Mouse (Mus musculus) embryo, embryonic 10 days (tissue): Measurements from ENCODE around the gene Idi1.
"Not testable (repeated sequence)": the region's sequence is repeated elsewhere in the genome, so short reads cannot be mapped to it uniquely, and the experiment has no call there.

Experiments
- DNase-seq: peaks from one replicate; pipeline ENCODE4 v3.0.0-alpha.2; 2015; ENCODE audit warnings: low spot score

The Idi1 gene

DNA sequence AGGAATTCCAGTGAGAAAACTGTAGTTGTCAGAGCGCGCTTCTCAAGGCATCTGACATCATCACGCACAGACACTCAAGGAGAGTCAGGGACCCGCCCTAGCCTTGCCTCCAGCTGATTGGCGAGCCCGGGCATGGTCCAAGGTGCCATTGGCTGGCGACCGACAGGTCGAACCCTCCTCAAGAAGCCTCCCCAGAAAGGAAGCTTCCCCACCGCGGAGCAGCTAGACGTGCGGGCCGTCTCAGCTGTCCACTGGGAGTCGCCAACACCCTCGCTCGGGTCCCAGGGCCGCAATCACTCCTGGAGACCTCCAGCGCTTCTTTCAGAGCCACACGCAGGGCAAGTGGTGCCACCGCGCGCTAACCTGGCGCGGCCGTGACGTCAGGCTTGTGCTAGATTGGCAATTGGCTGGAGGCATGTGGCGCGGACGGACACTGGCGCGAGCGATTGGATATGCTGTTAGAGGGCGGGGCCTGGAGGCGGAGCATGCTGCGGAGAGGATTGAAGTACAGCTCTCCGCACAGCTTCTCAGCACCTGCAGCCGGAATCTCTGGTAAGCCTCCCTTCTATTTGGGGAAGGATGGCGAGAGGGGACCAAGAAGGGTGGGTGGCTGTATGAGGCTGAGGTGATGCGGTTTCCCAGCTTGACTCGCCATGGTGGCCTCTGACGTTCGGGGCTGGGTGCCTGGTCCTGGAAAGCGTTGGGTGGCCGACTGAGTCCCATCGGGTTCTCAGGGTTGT is at the start of gene Idi1:
Idi1 (plus strand) TSS at position 57 of the 740 bp plus-strand sequence.
- peak; percentile 99 for DNase-seq

DNA sequence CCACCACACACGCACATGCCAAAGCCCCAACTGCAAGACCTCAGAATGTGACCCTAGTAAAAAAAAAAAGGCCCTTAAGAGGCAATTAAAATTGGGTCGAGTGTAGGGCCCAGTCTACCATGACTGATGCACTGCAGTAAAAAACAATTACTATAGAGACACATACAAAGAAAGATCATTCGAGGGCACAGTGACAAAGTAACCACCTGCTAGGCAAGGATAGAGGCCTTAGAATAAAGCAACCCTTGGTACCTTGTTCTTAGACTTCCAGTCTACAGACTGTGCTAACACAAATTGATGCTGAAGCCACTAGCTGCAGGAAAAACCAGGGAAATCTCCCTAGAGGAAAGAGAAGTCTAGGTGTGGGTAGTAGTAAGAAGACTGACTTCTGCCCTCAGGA is 46.9 kb upstream of the Idi1 start:
- DNase-seq, result no peak

DNA sequence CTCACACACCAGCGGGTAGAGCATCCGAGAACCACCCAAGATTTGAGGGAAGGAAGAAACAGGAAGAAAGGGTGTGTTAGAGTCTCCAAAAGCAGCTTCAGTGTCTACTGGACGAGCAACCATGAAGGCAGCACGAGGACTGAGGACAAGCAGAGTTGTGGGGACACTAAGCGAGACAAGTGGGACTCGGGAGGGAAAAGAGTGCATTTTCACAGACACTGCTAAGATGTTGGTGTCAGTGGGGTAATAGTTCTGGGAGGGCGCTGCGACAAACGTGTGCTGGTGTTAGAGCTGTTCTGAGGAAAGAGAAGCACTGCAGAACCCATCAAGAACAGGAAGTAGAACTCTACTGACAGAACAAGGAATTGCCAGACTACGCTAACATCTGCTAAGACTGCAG is 46.2 kb upstream of the Idi1 start:
- DNase-seq, result no peak

DNA sequence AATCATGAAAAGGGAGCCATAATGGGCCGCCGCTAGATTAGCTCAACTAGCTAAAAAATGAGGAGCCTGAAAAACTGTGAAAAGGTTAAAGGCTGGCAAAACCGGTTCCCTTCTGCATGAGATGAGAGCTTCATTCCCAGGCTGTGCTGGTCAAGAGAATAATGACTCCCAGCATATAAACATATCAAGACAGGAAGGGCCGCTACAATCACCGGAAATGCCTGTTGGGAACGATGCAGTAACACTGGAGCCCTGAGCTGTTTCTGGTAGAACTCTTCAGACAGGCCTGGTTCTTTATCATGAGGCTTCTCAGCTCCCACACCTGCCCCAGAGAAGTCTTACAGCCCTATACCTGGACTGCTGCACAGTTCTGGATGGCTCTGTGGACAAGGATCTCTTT is 45.4 kb upstream of the Idi1 start:
- DNase-seq, result no peak

DNA sequence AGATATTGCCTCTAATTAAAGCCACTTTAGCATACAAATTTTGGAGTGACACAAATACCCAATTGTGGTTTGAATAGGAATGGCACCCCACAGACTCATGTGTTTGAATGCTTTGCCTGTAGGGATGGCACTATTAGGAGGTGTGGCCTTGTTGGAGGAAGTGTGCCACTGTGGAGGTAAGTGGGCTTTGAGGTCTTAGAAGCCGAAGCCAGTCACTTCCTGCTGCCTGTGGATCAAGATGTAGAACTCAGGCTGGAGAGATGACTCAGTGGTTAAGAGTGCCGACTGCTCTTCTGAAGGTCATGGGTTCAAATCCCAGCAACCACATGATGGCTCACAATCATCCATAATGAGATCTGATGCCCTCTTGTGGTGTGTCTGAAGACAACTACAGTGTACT is 44.4 kb upstream of the Idi1 start:
- no peak for DNase-seq

DNA sequence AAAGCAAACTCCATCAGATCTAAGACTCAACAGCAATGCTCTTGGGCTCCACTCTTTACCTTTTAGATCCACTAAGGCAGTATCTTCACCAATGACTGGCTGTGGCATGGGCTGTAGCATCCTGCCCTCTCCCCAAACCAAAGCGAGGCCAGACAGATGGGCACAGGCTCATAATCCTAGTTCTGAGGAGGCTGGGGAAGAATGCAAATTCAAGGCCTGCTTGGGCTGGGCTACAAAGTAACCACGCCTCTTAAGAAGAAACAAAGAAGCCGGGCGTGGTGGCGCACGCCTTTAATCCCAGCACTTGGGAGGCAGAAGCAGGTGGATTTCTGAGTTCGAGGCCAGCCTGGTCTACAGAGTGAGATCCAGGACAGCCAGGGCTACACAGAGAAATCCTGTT is 43.5 kb upstream of the Idi1 start:
- DNase-seq, result not testable (repeated sequence)

DNA sequence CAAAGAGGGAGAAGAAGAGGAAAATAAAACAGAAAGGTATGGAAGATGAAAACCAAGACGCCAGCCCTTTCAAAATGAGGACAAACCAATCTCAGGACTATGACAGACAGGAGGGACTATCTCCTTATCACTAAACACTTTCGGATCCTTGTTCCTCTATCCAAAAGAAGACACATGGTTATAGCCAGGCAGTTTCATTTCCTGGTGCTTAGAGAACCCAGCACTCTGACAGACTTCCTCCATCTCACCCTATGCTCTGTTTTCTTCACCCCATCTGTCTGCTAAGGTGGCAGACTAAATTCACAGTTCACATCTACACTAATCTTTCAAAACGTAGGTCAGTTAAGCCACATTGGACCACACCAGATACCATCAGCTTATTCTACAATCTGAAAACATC is 43.0 kb upstream of the Idi1 start:
- DNase-seq, result no peak

DNA sequence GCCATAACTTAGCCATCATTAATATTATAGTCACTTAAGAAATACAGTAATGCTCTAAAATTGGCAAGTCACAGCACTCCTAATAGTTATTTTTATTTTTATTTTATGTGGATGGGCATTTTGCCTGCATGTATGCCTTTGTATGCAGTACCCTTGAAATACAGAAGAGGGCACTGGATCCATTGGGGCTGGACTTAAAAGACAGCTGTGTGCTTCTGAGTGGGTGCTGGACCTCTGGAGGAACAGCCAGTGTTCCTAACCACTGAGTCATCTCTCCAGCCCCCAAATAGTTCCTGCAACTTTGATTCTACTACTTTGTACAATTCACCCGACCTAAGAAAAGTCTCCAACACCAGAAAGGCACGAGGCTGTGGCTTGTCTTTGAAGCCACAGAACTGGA is 37.6 kb upstream of the Idi1 start:
- peak; percentile 27 for DNase-seq

DNA sequence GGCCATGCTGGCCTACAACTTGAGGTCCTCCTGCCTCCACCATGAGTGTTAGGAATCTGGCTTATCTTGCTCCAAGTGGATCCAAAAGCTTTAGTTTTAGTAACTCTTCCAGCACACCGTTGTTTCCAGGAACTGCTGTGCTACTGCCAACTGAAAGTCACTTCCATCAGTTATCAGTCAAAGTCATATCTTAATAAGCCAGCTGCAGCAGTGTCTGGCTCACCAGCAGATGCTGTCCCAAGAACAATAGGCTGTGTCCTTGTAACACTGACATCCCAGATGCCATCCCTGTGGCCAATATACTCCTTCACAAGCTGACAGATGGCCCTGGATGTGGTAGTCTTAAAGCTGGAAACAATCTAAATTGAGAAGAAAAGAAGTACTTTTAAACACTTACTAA is 36.0 kb upstream of the Idi1 start:
- DNase-seq, result no peak

DNA sequence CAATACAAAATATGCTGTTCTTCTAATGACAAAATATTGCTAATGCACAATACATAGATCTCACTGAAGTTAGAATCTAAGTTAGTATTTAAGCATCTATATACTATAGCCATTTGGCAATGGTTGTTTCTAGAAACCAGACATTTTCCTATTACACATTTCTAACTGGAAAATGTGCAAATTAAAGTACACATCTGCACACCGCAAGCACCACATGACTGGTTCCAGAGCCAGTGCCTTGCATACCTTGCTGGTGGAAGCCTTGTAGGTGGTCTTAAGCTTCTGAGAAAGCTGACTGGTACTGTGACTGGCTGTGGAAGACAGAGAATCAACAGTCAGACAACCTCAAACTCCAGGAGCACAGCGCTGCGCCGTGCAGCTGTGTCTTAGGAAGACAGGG is 31.9 kb upstream of the Idi1 start:
- DNase-seq, result no peak

DNA sequence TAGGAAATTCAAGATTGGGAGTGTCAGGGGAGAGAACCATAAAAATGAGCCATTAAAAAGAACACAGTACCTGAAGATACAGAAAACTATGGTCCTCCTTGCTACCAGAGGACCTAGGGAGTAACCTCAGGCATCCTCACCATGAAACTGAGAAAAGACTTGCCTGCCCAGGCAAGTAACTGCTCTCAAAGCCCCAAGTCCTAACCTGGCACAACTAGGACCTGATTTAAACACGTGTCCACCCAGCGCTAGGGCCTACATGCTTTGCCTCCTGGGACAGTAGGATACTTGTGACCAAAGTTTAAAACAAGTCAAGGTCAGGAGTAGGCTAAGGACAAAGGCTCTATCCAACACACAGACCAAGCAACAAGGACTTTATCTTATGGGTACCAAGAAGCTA is 30.5 kb upstream of the Idi1 start:
- no peak for DNase-seq

DNA sequence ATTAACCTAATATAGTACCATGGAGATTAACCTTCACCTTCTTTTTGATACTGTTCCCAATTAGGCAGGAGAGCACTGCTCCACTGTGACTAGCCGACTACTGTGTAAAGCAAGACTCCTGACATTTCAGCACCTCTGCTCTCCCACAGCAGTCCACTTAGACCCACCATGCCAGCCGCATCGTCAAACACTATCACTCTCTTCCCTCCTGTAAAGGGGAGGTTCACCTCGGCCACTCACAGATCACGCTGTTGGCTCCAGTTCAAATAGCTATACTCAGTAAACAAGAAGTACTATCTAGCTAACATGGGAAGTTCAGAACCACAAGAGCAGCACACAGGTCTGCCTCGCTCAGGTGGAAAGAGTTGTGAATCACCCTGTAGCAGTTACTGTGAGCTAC is 26.8 kb upstream of the Idi1 start:
- DNase-seq, result no peak

DNA sequence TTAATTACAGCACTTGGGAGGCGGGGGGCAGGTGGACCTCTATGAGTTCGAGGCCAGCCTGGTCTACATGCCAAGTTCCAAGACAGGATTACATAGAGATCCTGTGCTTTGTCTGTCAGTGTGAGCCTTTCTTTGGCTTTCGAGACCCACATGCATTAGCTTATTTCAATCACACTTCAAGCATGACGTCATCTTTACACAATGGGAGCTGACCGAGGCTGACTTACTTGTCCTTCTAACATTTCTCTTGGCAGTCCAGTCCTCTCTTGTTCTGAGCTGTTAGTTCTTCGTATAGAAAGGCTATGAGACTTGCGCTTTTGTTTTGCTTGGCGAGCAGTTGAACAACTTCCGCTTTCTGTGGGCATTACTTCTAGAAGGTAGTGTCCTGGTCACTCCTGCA is 24.4 kb upstream of the Idi1 start:
- DNase-seq, result no peak

DNA sequence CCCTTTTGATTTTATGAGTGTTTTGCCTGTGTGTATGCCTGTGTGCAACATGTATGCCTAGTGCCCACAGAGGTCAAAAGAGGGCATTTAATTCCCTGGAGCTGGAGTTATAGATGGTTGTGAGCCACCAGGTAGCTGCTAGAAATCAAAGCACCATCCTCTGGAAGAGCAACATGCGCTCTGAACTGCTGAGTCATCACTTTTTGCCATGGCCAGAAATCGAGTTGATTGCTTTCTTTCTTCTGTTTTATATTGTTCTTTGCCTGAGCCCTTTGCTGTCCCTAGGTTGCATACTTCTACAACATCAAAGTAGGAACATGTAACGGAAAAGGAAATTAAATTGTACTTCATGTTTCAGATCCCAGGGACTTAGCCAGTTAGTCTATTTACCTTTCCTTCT is 20.3 kb upstream of the Idi1 start:
- DNase-seq, result no peak

DNA sequence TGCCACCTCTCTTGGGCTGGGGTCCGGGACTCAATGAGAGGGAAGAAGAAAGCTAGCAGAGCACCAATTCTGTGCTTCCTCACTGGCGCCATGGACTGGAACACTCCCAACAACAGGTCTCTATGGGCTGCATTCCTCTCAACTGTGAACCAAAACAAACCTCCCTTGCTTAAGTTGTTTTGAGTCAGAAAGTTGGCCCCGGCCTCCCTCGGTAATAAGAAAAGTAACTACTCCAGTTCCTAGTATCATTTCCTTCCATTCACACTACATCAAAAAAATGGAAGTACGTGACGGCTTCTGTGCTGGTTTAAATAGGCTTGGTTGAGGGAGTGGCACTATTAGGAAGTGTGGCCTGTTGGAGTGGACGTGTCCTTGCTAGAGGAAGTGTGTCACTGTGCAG is 18.7 kb upstream of the Idi1 start:
- DNase-seq, result no peak

DNA sequence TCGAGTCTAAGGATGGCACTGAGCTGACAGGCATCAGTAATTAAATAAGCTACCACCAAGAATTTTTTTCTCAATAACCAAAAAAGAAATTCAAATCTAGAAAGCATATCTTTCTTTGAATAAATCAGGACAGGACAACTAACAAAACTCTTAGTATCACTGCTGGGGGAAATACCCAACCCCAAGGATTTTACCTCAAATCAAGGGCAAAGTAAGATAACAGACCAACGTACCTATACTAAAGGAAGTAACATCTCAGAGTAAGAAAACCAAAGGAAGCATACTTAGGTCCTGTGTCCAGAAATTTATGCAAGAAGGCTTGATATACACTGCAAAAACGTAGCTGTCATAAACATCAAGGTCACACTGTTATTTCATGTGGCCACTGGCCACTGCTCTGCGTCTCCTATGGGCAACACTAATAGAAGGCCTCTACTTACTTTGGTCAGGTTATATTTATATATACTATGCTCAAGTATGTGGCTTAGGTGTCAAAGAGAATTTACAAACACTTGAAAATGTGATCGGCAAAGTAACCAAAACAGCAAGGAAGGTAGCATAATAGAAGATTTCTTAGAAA is 15.6 kb upstream of the Idi1 start:
- no peak for DNase-seq

DNA sequence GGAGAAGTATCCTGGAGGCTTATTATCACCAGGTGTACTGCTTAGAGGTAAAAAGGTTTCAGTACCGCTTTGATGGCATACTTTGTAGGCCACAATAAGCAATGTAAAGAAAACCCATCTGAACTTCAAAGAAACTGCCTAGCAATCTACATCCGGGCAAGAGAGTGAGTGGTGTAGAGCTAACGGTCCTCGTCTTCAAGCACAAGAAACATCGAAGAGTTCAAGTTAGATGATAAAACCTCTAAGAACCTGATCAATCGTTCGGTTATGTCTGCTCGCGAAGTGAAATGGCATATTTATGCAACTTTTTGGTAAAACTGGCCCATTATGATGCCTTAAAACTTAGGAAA is 15.2 kb upstream of the Idi1 start:
- peak; percentile 45 for DNase-seq

DNA sequence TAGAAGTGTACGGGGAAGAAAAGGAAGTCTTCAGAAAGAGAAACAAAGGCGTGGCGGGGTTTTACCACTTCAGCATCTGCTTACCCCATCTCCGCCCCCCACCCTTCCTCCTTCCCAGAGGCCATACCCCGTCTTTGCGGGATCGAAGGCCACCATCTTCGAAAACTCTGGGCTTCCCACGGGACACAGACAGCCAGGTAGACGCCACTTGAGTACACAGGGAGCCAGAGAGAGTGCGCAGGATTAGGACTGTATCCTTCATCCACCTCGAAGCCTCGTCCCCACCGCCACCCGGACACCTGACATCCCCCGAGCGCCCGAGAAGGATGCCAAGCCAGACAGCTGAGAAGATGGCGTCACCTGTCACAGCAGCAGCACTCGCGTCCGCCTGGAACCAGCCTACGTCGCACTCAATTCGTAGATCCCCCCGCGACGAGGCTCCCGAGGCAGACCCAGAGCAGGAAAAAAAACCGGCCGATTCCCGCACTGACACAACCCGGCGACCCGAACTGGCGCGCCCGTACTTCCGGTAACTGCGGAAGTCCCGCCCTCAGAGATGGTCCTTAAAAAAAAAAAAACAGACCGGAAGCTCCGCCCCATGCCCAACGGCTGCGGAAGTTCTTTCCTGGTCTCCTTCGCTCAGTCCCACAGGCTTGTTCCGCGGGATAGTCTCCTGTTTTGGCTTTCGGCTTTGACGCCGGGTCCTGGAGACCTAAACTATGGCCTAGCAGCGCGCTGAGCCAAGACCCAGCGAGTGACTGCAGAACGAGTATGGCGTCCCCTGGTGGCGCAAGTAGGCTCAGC is 14.6 kb upstream of the Idi1 start:
- DNase-seq, result peak; percentile 94

DNA sequence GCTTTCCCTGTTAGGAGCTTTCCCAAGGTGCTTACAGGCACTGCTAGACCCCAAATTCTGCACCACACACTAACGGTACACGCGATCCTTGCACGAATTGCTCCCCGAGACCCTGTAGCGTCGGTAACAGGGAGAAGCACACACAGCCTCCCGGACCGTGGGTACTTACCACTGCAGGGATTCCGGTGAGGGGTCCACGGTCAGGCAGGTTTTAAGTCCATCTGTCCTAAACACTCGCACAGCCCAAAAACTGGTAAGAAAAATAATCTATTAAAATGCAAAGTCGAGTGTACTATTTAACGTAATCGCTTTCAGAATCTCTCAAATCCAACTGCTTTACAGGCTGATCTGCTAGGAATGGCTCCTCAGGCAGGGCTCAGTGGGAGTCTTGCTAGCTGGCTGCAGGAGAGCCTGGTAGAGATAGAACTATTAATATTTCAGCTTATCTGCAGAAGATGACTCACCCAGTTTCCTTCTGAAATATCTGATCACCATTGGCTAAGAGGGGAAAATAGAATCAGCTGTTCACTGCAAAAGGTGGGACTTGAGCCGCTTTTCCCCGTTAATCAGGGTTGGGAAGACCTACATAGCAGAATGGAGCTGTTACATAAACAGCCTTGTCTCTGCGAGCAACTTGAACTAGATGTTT is 13.9 kb upstream of the Idi1 start, which contains the start of gene Wdr37:
Wdr37 (minus strand) TSS at position 596 of the 649 bp plus-strand sequence.
- DNase-seq, result peak; percentile 39

DNA sequence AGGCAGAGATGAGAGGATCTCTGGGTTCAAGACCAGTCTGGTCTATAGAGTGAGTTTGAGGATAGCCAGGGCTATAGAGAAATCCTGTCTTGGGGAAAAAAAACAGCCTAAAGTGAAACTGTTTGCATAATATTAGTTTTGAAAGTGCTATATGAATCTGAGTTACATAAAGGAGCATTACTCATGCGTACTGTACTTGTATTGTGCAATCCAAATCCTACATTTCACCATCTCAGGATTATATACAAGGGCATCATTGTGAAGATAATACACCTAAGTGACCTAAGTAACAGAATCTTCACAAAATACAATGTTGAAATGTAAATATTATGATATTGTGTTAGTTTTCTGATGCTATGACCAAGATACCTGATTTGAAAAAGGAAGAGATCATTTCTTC is 11.5 kb upstream of the Idi1 start:
- DNase-seq, result no peak

DNA sequence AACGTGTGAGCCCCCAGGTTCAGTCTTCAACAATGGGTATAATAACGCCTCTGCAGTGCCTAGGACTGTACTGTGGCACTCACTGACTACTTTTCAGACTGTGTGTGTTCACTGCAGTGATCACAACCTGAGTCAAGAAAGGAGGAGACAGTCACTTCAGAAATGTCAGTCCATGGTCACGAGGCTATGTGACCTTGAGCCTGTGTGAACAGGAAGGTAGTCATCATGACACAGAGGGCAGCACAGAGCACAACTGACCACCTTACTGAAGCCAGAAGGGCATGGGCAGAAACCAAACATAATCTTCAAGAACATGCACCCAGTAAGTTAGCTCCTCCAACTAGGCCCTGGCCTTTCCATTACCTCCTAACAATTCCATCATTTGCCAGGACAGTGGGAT is 3.7 kb upstream of the Idi1 start:
- no peak for DNase-seq

DNA sequence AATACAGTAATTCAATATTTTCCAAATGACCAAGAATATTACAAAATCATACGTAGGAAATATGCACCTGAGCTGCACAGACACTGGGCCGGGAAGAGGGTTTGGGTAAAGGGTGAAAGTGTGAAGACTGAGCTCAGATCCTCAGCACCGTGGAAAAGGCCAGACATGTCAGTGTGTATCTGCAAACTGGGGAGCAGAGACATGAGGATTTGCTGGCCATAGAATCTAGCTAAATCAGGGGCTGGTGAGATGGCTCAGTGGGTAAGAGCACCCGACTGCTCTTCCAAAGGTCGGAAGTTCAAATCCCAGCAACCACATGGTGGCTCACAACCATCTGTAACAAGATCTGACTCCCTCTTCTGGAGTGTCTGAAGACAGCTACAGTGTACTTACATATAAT is 1.4 kb upstream of the Idi1 start:
- not testable (repeated sequence) for DNase-seq

DNA sequence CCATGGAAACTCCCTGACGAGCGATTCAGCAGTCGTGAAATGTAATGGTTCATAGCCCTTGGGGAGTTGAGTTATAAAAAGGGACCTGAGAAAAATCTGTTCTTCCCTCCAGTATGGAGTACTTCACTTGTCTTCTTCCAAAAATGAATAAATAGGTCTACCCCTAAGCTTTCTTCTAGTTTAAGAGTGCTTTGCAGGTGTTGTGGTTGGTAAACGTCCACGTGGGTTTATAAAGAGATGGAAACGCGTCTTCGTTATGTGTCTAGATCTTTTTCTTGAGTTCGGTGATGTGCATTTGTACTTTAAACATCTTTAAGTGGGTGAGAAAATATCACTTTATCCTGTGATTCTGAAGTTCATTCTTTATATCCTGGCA is 872 bp downstream of the Idi1 start:
- no peak for DNase-seq
